Comparison of ENCODE assay signal across 9 mouse cellular contexts in the genomic region with DNA sequence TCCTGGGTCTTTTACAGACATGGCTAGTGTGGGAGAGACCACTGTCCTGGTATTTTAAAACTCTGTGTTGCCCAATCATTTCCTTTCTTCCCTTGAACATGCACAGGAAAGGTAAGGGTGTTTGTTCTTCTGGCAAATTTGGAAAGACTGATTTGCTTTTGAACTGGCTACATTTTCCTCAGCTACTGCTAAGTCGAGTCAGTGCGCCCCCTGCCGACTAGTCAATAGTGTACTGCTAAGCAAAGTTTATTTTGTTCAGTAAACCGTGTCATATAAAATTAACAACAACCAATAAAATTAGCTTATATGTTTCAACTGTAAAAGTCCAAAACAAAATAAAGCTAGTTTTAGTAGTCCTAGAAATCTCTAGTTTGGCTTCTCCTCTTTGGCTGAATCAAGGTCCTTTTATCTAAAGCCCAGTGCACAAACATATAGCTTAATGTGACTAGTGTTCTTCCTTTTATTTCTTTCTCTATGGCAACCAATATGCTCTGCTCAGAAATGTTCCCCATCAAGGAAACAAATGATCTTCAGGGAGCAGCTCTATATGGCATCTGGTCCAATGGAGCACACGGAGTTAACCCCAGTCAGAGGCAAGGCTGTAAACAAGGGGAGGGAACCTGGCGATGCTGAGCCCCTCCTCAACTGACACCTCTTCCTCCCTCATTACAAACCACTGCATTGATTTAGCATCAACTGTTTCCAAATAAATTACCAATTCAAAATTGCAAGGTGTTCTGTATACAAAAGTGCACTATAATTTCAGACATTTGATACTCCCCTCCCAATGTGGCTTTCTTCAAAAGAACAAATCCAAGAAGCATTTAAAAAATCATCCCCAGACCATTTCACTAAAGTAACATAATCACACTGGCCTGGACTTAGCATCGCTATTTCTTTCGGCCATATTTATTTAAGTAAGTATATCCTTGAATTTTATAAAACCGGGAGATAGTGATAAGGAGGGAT. TPM values are rescaled to one million over a fixed set of nuclear protein-coding genes. Genes with fewer than 3 reads are reported as not detected.
DNase-seq lines count a peak whose midpoint lies in the region; ATAC-seq and TF ChIP-seq lines count a peak whose summit lies in the region.
"Had no signal": no experiment of that assay in that cellular context is flagged by ENCODE, and none has a peak within 500 bp of the region (broad histone marks: within the 10 kb centered on the region; RNA-seq: fewer than 3 reads in every experiment).

No protein-coding gene starts in this region.

- DNase-seq in gastrocnemius, postnatal 4 days (ENCODE audit: low spot score in 2 of 2) = peak; percentile 38 to 77
- no peak for DNase-seq in gastrocnemius, postnatal 36 days
- peak; percentile 66 to 85 for DNase-seq in cerebellum, postnatal 4 days (ENCODE audit: low spot score in 2 of 2)
- peak; percentile 77 for DNase-seq in hindbrain, embryonic 10.5 days (ENCODE audit: low spot score)
- peak; percentile 74 for DNase-seq in layer of hippocampus, postnatal 36 days
- DNase-seq in midbrain, postnatal 0 days (ENCODE audit: low spot score) = peak; percentile 96

- H3K4me3 ChIP-seq in E14TG2a.4 (replicated peaks; ENCODE audit: low read length) = no peak overlapping the region
- H3K4me3 ChIP-seq in hindbrain, embryonic 10.5 days = peak overlapping the region; percentile 84
- peak overlapping the region; percentile 85 for H3K4me3 ChIP-seq in midbrain, postnatal 0 days (ENCODE audit: low read depth, low read length)
- H3K4me3 ChIP-seq: limb, embryonic 13.5 days had no signal

- WGBS in hindbrain, embryonic 10.5 days = 2% methylated on average over 9 of the region's 9 CpGs
- 4% methylated on average over 9 of the region's 9 CpGs for WGBS in midbrain, postnatal 0 days

- intact Hi-C loops in gastrocnemius, postnatal 36 days (cut with DNase I) = loop anchor here (10.0 kb wide), 1 partner anchor 797 kb away; no protein-coding TSS in a partner anchor

- H3K9me3 ChIP-seq in E14TG2a.4 (ENCODE audit: low read length) = no peaks in the 10 kb centered on the region
- no peaks in the 10 kb centered on the region for H3K9me3 ChIP-seq in hindbrain, embryonic 10.5 days
- H3K9me3 ChIP-seq in midbrain, postnatal 0 days (ENCODE audit: low read length) = no peaks in the 10 kb centered on the region
- H3K9me3 ChIP-seq: limb, embryonic 13.5 days had no signal

- peak overlapping the region; percentile 91 for H3K4me2 ChIP-seq in midbrain, postnatal 0 days (ENCODE audit: low read depth, low read length, poor library complexity, severe bottlenecking)
- H3K4me2 ChIP-seq: limb, embryonic 13.5 days had no signal

- ATAC-seq in midbrain, postnatal 0 days (ENCODE audit: low FRiP score) = no peak
- no peak for ATAC-seq in activated CD4-positive, CD25-positive, alpha-beta regulatory T cell, adult 4 months

- peak; percentile 74 for TF ChIP-seq CTCF in E14TG2a.4 (conservative IDR thresholded peaks at IDR 0.05; ENCODE audit: low read length)
- peak; percentile 88 for TF ChIP-seq CTCF in midbrain, postnatal 0 days (IDR thresholded peaks at IDR 0.05)

- H3K36me3 ChIP-seq in E14TG2a.4 (ENCODE audit: insufficient read depth, low read length) = no peaks in the 10 kb centered on the region
- peaks cover 1% of the 10 kb centered on the region for H3K36me3 ChIP-seq in hindbrain, embryonic 10.5 days
- H3K36me3 ChIP-seq in midbrain, postnatal 0 days (ENCODE audit: insufficient read depth, low read length) = no peaks in the 10 kb centered on the region
- H3K36me3 ChIP-seq: limb, embryonic 13.5 days had no signal

- H3K4me1 ChIP-seq in E14TG2a.4 (replicated peaks; ENCODE audit: low read depth, low read length) = peaks cover 30% of the 10 kb centered on the region
- H3K4me1 ChIP-seq in hindbrain, embryonic 10.5 days (replicated peaks) = peaks cover 33% of the 10 kb centered on the region
- peaks cover 11% of the 10 kb centered on the region for H3K4me1 ChIP-seq in midbrain, postnatal 0 days (ENCODE audit: insufficient read depth, low read length)

- H3K27ac ChIP-seq in hindbrain, embryonic 10.5 days = peak overlapping the region; percentile 97
- peak overlapping the region; percentile 97 for H3K27ac ChIP-seq in midbrain, postnatal 0 days (ENCODE audit: low read depth, low read length)
- H3K27ac ChIP-seq: limb, embryonic 13.5 days had no signal

- peaks cover 90% of the 10 kb centered on the region for H3K27me3 ChIP-seq in E14TG2a.4 (ENCODE audit: insufficient read depth, low read length)
- peaks cover 51% of the 10 kb centered on the region for H3K27me3 ChIP-seq in hindbrain, embryonic 10.5 days (ENCODE audit: insufficient read depth, poor library complexity, severe bottlenecking)
- H3K27me3 ChIP-seq in midbrain, postnatal 0 days (ENCODE audit: insufficient read depth, low read length) = no peaks in the 10 kb centered on the region

- peak overlapping the region; percentile 72; the same call in 1 of the 2 replicates for H3K9ac ChIP-seq in midbrain, postnatal 0 days (replicated peaks; ENCODE audit: low read length, poor library complexity, severe bottlenecking)
- H3K9ac ChIP-seq: limb, embryonic 13.5 days had no signal

RNA-seq across cellular contexts. Expression of gene Pou3f3, which starts 4.1 kb away (rescaled TPM):
- total RNA-seq in gastrocnemius, postnatal 4 days (2021) = under 1 TPM in 1 of 2 experiments, not detected in 1; 0.05 TPM
- not detected for total RNA-seq in gastrocnemius, postnatal 36 days (2021)
- polyA plus RNA-seq in hindbrain, embryonic 10.5 days (2016; fragmentation: Nextera tagmentation; extraction: Ambion mirVana) = 16.8 and 17.8 TPM in 2 replicates
- 10 to 100 TPM; 67.8 to 68.4 TPM for total RNA-seq in layer of hippocampus, postnatal 36 days (2021)
- 45.2 and 48.4 TPM in 2 replicates for total RNA-seq in midbrain, postnatal 0 days (2014; rRNA removed)
- polyA plus RNA-seq in midbrain, postnatal 0 days (2015; fragmentation: Nextera tagmentation; extraction: Ambion mirVana) = 11.5 and 12.0 TPM in 2 replicates
- polyA plus RNA-seq in activated CD4-positive, CD25-positive, alpha-beta regulatory T cell, adult 4 months (2017; shearing (Covaris generic)) = under 1 TPM in 1 of 2 experiments, not detected in 1; 0.05 TPM

Comparison
In these comparisons a context has a peak if more than half of its experiments do, and no peak if none do; other contexts are left out.
1. DNase-seq: peak in gastrocnemius, postnatal 4 days (2 of 2), cerebellum, postnatal 4 days (2 of 2), hindbrain, embryonic 10.5 days (single experiment), layer of hippocampus, postnatal 36 days (2 of 2) and midbrain, postnatal 0 days (single experiment); none in gastrocnemius, postnatal 36 days (0 of 2).
2. RNA of gene Pou3f3, which starts 4.1 kb away (total RNA-seq): 67.8 to 68.4 TPM in layer of hippocampus, postnatal 36 days and 45.2 to 48.4 TPM in midbrain, postnatal 0 days; 0.05 TPM in gastrocnemius, postnatal 4 days and not detected in gastrocnemius, postnatal 36 days; every median in the first group is over 10 times any median in the second.